Mouse (Mus musculus): ENCODE measurements at regions not wholly inside any gene's neighbourhood (a gene's known extent, or its start where the extent isn't known, plus 50 kb on each side); places are given as distances from the start of the nearest gene placed in this dataset.

DNA sequence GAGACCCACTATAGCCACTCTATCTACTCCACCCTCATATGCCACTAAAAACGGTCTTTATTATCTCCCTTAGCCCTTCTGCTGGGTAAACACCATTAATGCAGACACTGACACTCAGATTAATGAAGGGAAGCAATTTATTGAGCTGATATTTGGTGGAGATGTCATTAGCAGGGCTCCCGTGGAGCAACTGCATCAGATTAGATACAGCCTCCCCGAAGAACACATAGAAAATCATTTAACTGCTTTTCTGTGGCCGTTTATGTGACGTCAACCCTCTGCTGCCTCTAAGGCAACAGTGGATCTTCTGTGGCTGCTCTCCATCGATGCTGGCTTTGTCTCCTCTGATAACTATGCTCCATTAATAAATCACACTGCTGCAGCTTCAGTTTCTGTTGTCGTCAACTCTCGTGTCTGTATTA is 207.2 kb upstream of the Hnrnpa3 start:
- Histone ChIP-seq H3K27ac (ENCODE audit: low read depth, low read length) (no peak overlapping the region), H3K9ac (ENCODE audit: low read depth, low read length) (no peak overlapping the region), H3K4me2 (replicated peaks; ENCODE audit: low read depth) (no peak overlapping the region), H3K4me3 (ENCODE audit: low read depth, low read length) (no peak overlapping the region), H3K9me3 (ENCODE audit: control insufficient read depth) (no peaks in the 10 kb centered on the region), H3K27me3 (replicated peaks; ENCODE audit: control insufficient read depth, insufficient read depth, low read length) (no peaks in the 10 kb centered on the region), H3K4me1 (replicated peaks; ENCODE audit: control insufficient read depth, insufficient read depth, low read length) (no peaks in the 10 kb centered on the region), H3K36me3 (ENCODE audit: control insufficient read depth, insufficient read depth) (no peaks in the 10 kb centered on the region)
- WGBS = 35% methylated on average over 8 of the region's 8 CpGs
- no peak for TF ChIP-seq CTCF (IDR thresholded peaks at IDR 0.05; ENCODE audit: low read depth)
- ATAC-seq = no peak

GRCm38 (mm10) chr2:75452274-75453148 is 206.6 kb upstream of the Hnrnpa3 start:
- Histone ChIP-seq H3K4me2 (replicated peaks; ENCODE audit: low read depth) (no peak overlapping the region), H3K4me1 (replicated peaks; ENCODE audit: control insufficient read depth, insufficient read depth, low read length) (no peaks in the 10 kb centered on the region), H3K9ac (ENCODE audit: low read depth, low read length) (no peak overlapping the region), H3K36me3 (ENCODE audit: control insufficient read depth, insufficient read depth) (no peaks in the 10 kb centered on the region), H3K27ac (ENCODE audit: low read depth, low read length) (no peak overlapping the region), H3K9me3 (ENCODE audit: control insufficient read depth) (no peaks in the 10 kb centered on the region), H3K4me3 (ENCODE audit: low read depth, low read length) (no peak overlapping the region), H3K27me3 (replicated peaks; ENCODE audit: control insufficient read depth, insufficient read depth, low read length) (no peaks in the 10 kb centered on the region)
- no peak for TF ChIP-seq CTCF (IDR thresholded peaks at IDR 0.05; ENCODE audit: low read depth)
- 80% methylated on average over 7 of the region's 7 CpGs for whole genome bisulfite sequencing
- no peak for ATAC-seq

GRCm38 (mm10) chr2:75455481-75455880 is 203.6 kb upstream of the Hnrnpa3 start:
- H3K9ac ChIP-seq (ENCODE audit: low read depth, low read length) = no peak overlapping the region
- TF ChIP-seq CTCF (IDR thresholded peaks at IDR 0.05; ENCODE audit: low read depth) = no peak
- no peaks in the 10 kb centered on the region for H3K9me3 ChIP-seq (ENCODE audit: control insufficient read depth)
- H3K4me2 ChIP-seq (replicated peaks; ENCODE audit: low read depth) = no peak overlapping the region
- no peaks in the 10 kb centered on the region for H3K36me3 ChIP-seq (ENCODE audit: control insufficient read depth, insufficient read depth)
- no peaks in the 10 kb centered on the region for H3K4me1 ChIP-seq (replicated peaks; ENCODE audit: control insufficient read depth, insufficient read depth, low read length)
- no peak for ATAC-seq
- H3K4me3 ChIP-seq (ENCODE audit: low read depth, low read length) = no peak overlapping the region
- WGBS = 90% methylated on average over 9 of the region's 9 CpGs
- H3K27ac ChIP-seq (ENCODE audit: low read depth, low read length) = no peak overlapping the region
- no peaks in the 10 kb centered on the region for H3K27me3 ChIP-seq (replicated peaks; ENCODE audit: control insufficient read depth, insufficient read depth, low read length)

GRCm38 (mm10) chr2:75456272-75456671 is 202.8 kb upstream of the Hnrnpa3 start:
- no peak for TF ChIP-seq CTCF (IDR thresholded peaks at IDR 0.05; ENCODE audit: low read depth)
- H3K27ac ChIP-seq (ENCODE audit: low read depth, low read length) = no peak overlapping the region
- no peak for ATAC-seq
- no peaks in the 10 kb centered on the region for H3K4me1 ChIP-seq (replicated peaks; ENCODE audit: control insufficient read depth, insufficient read depth, low read length)
- no peak overlapping the region for H3K9ac ChIP-seq (ENCODE audit: low read depth, low read length)
- no peak overlapping the region for H3K4me2 ChIP-seq (replicated peaks; ENCODE audit: low read depth)
- H3K4me3 ChIP-seq (ENCODE audit: low read depth, low read length) = no peak overlapping the region
- H3K27me3 ChIP-seq (replicated peaks; ENCODE audit: control insufficient read depth, insufficient read depth, low read length) = no peaks in the 10 kb centered on the region
- whole genome bisulfite sequencing = 76% methylated on average over 1 of the region's 1 CpGs
- H3K9me3 ChIP-seq (ENCODE audit: control insufficient read depth) = no peaks in the 10 kb centered on the region
- no peaks in the 10 kb centered on the region for H3K36me3 ChIP-seq (ENCODE audit: control insufficient read depth, insufficient read depth)

DNA sequence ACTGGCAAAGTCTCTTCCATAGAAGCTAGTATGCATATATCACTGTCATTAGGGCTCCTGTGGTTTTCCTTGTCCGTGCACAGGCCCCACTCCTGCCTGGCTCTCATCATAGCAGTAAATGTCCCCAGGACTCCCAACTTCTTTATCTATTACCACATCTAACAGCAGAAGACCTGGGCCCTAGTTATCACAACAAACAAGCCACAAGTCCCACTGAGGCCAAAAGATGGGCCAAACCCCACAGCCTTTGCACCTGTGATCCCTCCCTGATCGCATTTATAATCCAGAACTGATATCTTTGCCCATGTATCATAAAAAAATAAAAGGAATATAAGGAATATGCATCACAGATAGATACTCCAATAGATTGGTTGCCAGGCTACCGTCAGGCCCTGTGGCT is 201.6 kb upstream of the Hnrnpa3 start:
- Histone ChIP-seq H3K4me3 (ENCODE audit: low read depth, low read length) (no peak overlapping the region), H3K27me3 (replicated peaks; ENCODE audit: control insufficient read depth, insufficient read depth, low read length) (no peaks in the 10 kb centered on the region), H3K27ac (ENCODE audit: low read depth, low read length) (no peak overlapping the region), H3K9me3 (ENCODE audit: control insufficient read depth) (no peaks in the 10 kb centered on the region), H3K4me1 (replicated peaks; ENCODE audit: control insufficient read depth, insufficient read depth, low read length) (no peaks in the 10 kb centered on the region), H3K4me2 (replicated peaks; ENCODE audit: low read depth) (no peak overlapping the region), H3K9ac (ENCODE audit: low read depth, low read length) (no peak overlapping the region), H3K36me3 (ENCODE audit: control insufficient read depth, insufficient read depth) (no peaks in the 10 kb centered on the region)
- 87% methylated on average over 3 of the region's 3 CpGs for WGBS
- ATAC-seq = no peak
- no peak for TF ChIP-seq CTCF (IDR thresholded peaks at IDR 0.05; ENCODE audit: low read depth)

- H3K9ac ChIP-seq (ENCODE audit: low read depth, low read length) = no peak overlapping the region
- H3K27me3 ChIP-seq (replicated peaks; ENCODE audit: control insufficient read depth, insufficient read depth, low read length) = no peaks in the 10 kb centered on the region
- no peak overlapping the region for H3K27ac ChIP-seq (ENCODE audit: low read depth, low read length)
- H3K36me3 ChIP-seq (ENCODE audit: control insufficient read depth, insufficient read depth) = no peaks in the 10 kb centered on the region
- H3K4me1 ChIP-seq (replicated peaks; ENCODE audit: control insufficient read depth, insufficient read depth, low read length) = no peaks in the 10 kb centered on the region
- H3K9me3 ChIP-seq (ENCODE audit: control insufficient read depth) = no peaks in the 10 kb centered on the region
- H3K4me3 ChIP-seq (ENCODE audit: low read depth, low read length) = no peak overlapping the region
- 77% methylated on average over 3 of the region's 3 CpGs for WGBS
- no peak for ATAC-seq
- no peak overlapping the region for H3K4me2 ChIP-seq (replicated peaks; ENCODE audit: low read depth)
- TF ChIP-seq CTCF (IDR thresholded peaks at IDR 0.05; ENCODE audit: low read depth) = no peak
Measured at GRCm38 (mm10) chr2:75458898-75459297, 200.2 kb upstream of the Hnrnpa3 start.

Data from intestine, postnatal 0 days (tissue).